Mouse (Mus musculus) lung, adult 18-20 months (tissue): Measurements from ENCODE around the gene Atg101.

Experiments
- DNase-seq, 2 experiments: peaks; one replicate each; pipeline ENCODE4 v3.0.0; 2022; ENCODE audit warnings: mixed read lengths in 2 of 2

Atg101 gene

DNA sequence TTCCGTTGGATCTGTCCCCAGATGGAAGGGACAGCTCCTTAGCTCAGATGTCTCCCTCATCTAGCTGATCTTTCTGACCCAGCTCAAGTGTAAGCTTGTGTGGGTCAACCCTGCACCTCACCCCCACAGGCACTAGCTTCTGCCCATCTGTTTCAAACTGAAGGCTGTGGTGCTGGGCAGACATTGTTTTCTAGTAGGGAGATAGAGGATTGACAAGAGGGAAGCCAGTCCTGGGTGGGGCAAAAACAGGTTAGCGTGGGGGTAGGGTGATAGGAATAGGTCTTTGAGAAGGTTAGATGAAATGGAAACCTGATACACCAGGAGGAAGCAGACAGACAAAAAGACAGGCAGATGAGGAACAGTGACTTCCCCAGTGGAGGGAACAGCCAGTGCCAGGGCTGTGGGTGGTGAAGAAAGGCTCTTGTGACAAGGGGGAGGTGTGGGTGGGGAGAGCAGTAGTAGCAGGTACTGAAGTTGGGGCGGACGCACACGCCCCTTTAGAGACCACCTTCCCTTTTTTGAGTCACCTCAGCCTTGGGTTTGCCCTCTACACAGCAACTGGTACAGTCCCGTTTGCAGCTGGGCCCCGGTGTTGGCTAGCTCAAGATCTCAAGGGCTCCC is 28.1 kb upstream of the Atg101 start:
- DNase-seq = no peak

DNA sequence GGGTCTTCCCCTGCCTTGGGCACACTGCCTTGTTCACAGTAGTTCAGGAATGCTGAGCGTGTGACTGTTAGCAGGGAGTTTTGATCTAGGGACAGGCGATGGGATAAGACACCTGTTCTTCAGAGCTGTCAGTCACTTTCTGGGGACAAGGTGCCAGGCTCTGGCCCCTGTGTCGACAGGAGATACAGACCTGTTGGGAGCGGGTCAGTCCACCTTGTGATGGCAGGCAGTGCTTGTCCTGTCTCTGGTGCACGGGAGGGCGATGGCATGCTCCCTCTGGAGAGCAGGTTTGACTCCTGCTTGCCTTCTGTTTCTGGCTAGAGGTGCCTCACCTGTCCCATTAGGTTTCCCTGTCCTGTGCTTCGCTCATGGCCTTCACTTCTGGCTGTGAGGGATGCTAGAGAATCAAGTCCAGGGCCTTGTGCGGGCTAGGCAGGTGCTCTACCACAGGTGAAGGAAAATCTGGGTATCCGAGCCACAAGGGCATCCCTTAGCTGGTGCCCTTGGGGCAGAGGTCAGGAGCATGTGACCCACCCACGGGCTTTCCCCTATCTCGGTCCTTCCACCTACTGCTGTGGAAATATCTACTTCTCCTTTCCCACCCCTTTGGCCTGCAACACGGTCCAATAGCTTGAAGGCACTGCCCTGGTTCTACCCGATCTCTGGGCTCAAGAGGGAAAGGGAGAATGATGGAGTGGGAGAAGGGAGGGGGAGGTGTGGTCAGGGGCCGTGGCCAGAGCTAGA is 27.4 kb upstream of the Atg101 start:
- DNase-seq = no peak

DNA sequence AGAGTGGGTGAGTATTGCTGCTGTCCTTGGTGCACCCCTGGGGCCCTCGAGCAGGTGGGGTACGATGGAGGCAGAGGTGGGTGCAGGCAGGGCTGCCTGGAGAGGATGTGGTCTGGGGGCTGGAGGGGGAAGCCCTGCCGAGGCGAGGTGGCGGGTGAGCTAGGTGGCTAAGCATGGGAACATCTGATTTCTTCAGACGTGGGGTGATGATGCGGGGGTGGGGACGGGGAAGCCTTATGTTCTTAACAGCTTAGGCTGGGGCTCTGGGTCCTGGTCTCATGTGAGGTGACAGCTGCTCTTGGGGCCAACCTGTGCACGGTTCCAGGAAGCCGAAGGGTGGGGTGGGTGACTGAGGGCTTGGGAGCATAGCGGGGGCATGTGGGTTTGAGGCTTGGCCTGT is 25.7 kb upstream of the Atg101 start:
- DNase-seq = no peak

DNA sequence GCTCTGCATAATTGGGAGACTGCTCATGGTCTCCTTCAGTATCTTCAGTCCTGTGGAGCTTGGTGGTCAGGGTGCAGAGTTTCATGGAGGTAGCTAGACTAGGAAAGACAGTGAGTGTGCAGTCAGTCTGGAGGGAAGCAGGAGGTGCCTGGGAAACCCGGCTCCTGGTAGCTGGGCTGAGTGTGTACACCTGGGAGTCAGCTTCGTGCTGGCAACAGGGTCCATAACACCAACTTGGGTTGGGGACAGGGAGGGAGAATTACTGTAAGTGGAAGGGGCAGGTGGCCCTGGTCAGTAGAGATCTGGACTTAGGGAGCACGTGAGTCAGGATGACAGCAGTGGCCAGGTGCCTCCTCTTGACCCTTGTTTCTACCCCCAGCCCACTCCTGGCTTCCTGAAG is 24.1 kb upstream of the Atg101 start:
- DNase-seq = no peak

DNA sequence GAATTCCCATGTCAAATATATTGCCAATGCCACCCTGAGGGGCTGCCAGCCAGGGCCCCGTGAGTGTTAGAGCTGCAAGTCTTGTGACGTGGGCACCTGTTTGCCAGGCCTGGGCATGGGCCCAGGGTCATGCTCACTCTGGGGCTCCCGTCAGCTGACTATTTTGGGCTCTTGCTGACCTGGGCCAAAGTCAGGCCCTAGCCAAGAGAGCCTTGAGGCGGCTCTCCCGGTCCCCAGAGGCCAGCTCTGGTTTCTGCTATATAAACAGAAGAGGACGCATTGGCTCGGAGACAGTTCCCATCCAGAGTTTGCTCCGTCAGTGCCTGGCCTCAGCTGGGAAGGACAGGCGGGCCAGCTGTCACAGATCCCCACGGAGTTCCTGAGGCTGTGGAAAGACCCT is 23.7 kb upstream of the Atg101 start:
- DNase-seq = peak; percentile 71 to 77

- DNase-seq = no peak
Measured at GRCm38 (mm10) chr15:101260874-101261622, 23.0 kb upstream of the Atg101 start.

DNA sequence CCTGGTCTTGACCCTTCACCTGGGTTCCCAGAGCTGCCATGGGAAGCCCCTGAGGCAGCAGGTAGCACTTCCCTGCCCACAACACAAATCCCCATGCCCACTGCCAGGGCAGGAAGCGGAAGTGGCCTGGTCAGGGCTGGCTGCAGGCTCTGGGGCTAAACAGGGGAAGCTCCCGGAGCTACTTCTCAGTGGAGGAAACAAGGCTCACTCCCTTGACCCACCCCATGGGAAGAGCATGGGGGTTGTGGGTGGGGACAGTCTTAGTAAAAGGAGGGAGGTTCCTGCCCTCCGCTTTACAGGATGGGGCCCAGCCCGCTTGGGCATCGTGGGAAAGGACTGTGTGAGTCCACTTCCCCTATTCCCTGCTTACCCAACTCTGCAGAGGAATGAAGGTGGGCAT is 21.6 kb upstream of the Atg101 start:
- peak; percentile 67 to 68 for DNase-seq

GRCm38 (mm10) chr15:101266132-101266963 is 17.7 kb upstream of the Atg101 start:
- DNase-seq = peak; percentile 96 to 98

GRCm38 (mm10) chr15:101267053-101268032 is 16.7 kb upstream of the Atg101 start:
- DNase-seq = peak; percentile 60 to 72

GRCm38 (mm10) chr15:101270101-101270820 is 13.8 kb upstream of the Atg101 start:
- DNase-seq = no peak

GRCm38 (mm10) chr15:101271107-101271506 is 13.0 kb upstream of the Atg101 start:
- no peak for DNase-seq

DNA sequence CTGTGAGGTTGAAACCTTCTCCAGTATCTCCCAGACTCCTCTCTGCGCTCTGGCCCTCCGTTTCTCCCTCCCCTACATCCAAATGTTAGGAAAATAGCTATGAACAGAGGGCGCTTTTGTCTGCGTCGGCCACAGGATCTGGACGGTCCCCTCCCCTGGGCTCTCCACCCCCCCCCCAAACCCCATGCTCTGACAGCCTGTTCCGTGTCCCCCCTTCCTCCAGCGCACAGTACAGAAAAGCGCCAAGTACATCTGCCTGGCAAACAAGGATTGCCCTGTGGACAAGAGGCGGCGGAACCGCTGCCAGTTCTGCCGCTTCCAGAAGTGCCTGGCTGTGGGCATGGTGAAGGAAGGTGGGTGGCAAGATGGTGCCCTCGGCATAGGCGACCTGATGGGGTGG is 12.6 kb upstream of the Atg101 start:
- DNase-seq = no peak

DNA sequence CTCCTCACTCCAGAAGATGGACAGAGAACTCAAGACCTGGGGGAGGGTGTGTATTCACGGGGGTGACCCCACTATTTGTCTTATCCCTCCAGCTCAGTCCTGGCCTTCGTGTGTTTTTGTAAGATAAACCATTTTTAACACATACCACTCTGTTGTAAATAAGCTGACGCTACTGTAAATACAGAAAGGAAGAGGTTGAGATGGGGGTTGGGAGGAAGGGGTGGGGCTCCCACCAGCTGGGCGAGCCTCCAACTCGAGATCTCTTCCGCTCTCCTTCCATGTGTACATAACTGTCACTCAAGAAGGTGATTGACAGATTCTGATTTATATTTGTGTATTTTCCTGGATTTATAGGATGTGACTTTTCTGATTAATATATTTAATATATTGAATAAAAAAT is 9.7 kb upstream of the Atg101 start:
- no peak for DNase-seq

GRCm38 (mm10) chr15:101277351-101277899 is 6.6 kb upstream of the Atg101 start:
- DNase-seq = no peak

GRCm38 (mm10) chr15:101278589-101278988 is 5.5 kb upstream of the Atg101 start:
- DNase-seq = no peak

DNA sequence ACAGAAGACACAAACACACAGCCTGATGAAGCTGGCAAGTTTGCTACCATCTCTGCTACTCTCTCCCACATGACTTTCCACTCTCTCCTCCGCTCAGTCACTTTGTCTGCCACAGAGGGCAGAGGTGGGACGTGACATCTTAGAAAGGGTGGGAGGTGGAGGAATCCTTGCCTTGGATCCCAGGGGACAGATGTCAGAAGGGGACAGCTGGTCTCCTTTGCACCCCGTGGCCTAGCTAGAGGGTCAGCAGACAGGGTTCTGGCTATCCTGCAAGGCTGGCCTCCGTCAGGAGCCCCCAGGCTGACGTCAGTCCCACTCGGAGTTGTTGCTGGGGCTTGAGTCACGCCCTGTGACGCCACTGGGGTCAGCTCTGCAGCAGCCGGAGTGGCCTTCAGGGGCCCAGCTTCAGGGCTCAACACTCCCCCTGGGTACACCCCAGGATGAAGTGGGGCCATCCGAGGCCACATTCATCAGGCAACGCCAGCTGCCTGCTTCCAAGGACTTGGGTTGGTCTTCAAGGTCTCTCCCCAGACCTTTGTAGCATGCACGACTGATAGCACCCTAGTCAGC is 4.6 kb upstream of the Atg101 start:
- DNase-seq = no peak

DNA sequence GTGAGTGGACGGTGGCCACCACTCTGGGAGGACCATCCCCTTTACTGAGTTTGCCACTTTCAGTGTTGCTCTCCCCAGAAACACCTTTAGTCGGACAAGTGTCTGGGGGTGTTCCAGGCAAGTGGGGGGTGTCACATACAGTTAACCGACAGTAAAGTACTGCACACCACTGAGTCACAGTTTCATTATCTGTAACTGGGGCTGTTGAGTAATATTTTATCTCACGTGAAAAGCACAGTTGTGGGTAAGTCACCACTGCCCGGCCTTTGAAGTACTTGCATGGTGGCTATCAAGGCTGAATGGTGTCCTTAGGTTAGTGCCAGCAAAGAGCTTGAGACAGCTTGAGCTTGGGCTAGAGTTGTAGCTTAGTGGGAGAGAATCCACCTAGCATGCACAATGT is 1.6 kb upstream of the Atg101 start:
- no peak for DNase-seq

GRCm38 (mm10) chr15:101283183-101283910 is 725 bp upstream of the Atg101 start:
- DNase-seq = peak; percentile 64 to 75

- DNase-seq = no peak
Measured at GRCm38 (mm10) chr15:101286129-101286770, 2.2 kb downstream of the Atg101 start.
